Mouse (Mus musculus) midbrain, embryonic 10.5 days (tissue): ENCODE data around the gene Srarp. TPM values are rescaled to one million over a fixed set of nuclear protein-coding genes. Genes with fewer than 3 reads are reported as not detected.

Source experiments
- DNase-seq: peaks from one replicate; pipeline ENCODE4 v3.0.0-alpha.2; 2017; ENCODE audit warnings: low spot score
- H3K27ac ChIP-seq: fragments of 300-500 bp; sonication (generic); replicated peaks from 2 replicates; pipeline ENCODE4 v1.5.1; 2016; ENCODE audit warnings: mild to moderate bottlenecking
- H3K27me3 ChIP-seq: fragments of 300-500 bp; sonication (generic); 2 replicates; pipeline ENCODE4 v1.6.1; 2016; ENCODE audit warnings: low read depth, mild to moderate bottlenecking; ENCODE audit not compliant: poor library complexity, severe bottlenecking
- H3K36me3 ChIP-seq: fragments of 300-500 bp; sonication (generic); 2 replicates; pipeline ENCODE4 v1.6.1; 2016; ENCODE audit warnings: mild to moderate bottlenecking, moderate library complexity
- H3K4me1 ChIP-seq: fragments of 300-500 bp; sonication (generic); 2 replicates; pipeline ENCODE4 v1.6.1; 2016
- H3K4me3 ChIP-seq: fragments of 300-500 bp; sonication (generic); 2 replicates; pipeline ENCODE4 v1.5.1; 2016; ENCODE audit warnings: mild to moderate bottlenecking, moderate library complexity
- H3K9me3 ChIP-seq: fragments of 300-500 bp; sonication (generic); replicated peaks from 2 replicates; pipeline ENCODE4 v1.6.1; 2016; ENCODE audit warnings: mild to moderate bottlenecking
- WGBS: fragments of 180-500 bp; shearing (Covaris S2); methylation state at CpG from one replicate; pipeline ENCODE4 v1.1.7; 2016; 5-methylcytosine and 5-hydroxymethylcytosine counted together
- polyA plus RNA-seq: library from polyadenylated mRNA; unstranded; fragments of >200 nt; fragmentation: Nextera tagmentation; extraction: Ambion mirVana; gene quantifications from 2 replicates; pipeline ENCODE4 v1.2.1, GENCODE M21; 2016

The Srarp gene
- polyA plus RNA-seq, 1 experiment from 2014 or later = not detected

DNA sequence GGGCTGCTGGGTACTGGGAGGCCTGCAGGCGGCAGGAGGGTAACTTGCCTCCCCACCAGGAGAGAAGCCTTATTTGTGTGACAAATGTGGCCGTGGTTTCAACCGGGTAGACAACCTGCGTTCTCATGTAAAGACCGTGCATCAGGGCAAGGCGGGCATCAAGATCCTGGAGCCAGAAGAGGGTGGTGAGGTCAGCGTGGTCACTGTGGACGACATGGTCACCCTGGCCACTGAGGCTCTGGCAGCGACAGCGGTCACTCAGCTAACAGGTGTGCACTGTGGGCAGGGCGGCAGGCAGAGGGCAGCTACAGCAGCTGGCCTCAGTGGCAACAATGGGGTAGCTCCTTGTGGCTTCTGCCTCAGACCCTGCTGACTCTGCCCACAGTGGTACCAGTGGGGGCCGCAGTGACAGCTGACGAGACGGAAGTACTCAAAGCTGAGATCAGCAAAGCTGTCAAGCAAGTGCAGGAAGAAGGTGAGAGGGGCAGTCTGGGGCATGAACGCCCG, 30.4 kb upstream of the Srarp start:
- Histone ChIP-seq H3K9me3 (no peaks in the 10 kb centered on the region), H3K36me3 (peaks cover 98% of the 10 kb centered on the region), H3K4me1 (peaks cover 15% of the 10 kb centered on the region), H3K27ac (no peak overlapping the region), H3K27me3 (no peaks in the 10 kb centered on the region), H3K4me3 (no peak overlapping the region)
- 93% methylated on average over 16 of the region's 16 CpGs for whole genome bisulfite sequencing
- no peak for DNase-seq

DNA sequence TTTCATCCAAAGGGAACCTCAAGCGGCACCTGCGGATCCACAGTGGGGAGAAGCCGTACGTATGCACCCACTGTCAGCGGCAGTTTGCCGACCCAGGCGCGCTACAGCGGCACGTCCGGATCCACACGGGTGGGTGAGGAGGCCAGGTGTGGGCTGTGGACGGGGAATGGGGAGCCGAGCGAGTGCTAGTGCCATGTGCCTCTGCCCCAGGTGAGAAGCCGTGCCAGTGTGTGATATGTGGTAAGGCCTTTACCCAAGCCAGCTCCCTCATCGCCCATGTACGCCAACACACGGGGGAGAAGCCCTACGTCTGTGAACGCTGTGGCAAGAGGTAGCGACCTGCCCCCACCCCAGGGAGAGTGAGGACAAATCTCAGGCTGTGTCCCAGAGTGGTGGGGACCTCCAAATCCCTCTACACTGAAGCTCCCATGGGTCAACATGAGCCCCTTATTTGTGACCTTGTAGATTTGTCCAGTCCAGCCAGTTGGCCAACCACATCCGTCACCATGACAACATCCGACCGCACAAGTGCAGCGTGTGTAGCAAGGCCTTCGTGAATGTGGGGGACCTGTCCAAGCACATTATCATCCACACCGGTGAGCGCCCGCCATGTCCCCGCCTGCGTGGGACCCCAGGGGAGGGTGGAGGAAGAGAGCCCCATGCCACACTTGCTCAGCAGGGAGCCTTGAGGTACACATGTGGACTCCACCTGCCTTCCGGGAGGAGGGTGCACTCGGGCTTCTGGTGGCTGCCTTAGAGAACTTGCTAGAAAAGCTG, 29.8 kb upstream of the Srarp start:
- Histone ChIP-seq H3K4me3 (no peak overlapping the region), H3K4me1 (peaks cover 21% of the 10 kb centered on the region), H3K36me3 (peaks cover 96% of the 10 kb centered on the region), H3K27ac (no peak overlapping the region; the same call in 1 of the 2 replicates), H3K9me3 (no peaks in the 10 kb centered on the region), H3K27me3 (no peaks in the 10 kb centered on the region)
- peak; percentile 41 for DNase-seq
- WGBS = 93% methylated on average over 34 of the region's 34 CpGs

DNA sequence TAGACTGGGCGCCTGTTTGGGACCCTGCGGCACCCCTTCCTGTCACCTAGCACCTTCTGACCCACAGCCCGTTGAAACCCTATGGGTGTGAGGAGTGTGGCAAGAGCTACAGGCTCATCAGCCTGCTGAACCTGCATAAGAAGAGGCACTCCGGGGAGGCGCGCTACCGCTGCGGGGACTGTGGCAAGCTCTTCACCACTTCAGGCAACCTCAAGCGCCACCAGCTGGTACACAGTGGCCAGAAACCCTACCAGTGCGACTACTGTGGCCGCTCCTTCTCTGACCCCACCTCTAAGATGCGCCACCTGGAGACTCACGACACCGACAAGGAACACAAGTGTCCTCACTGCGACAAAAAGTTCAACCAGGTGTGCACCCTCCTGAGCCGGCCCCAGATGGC, 28.8 kb upstream of the Srarp start:
- no peak for DNase-seq
- H3K4me1 ChIP-seq = peaks cover 29% of the 10 kb centered on the region
- H3K4me3 ChIP-seq = no peak overlapping the region
- WGBS = 73% methylated on average over 16 of the region's 16 CpGs
- no peaks in the 10 kb centered on the region for H3K9me3 ChIP-seq
- peaks cover 96% of the 10 kb centered on the region for H3K36me3 ChIP-seq
- no peak overlapping the region for H3K27ac ChIP-seq
- no peaks in the 10 kb centered on the region for H3K27me3 ChIP-seq

DNA sequence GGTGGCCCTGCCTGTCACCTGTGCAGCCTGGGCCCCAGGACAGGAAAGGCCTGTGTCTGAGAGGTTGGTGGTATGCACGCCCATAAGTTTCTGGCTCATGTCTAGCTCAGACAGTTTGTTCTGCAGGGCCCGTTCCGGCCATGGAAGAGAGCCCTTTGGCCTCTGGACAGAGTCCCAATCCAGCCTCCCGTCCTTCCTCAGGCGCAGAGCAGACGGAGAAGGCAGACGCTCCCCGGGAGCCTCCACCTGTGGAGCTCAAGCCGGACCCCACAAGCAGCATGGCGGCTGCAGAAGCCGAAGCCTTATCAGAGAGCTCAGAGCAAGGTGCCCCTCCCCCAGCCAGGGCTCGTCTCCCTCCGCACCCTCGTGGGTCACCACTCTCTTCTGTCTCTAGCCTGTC, 27.6 kb upstream of the Srarp start:
- Histone ChIP-seq H3K4me1 (peaks cover 38% of the 10 kb centered on the region), H3K27me3 (no peaks in the 10 kb centered on the region), H3K9me3 (no peaks in the 10 kb centered on the region), H3K4me3 (no peak overlapping the region), H3K36me3 (peaks cover 87% of the 10 kb centered on the region), H3K27ac (no peak overlapping the region)
- 87% methylated on average over 14 of the region's 14 CpGs for WGBS
- no peak for DNase-seq

DNA sequence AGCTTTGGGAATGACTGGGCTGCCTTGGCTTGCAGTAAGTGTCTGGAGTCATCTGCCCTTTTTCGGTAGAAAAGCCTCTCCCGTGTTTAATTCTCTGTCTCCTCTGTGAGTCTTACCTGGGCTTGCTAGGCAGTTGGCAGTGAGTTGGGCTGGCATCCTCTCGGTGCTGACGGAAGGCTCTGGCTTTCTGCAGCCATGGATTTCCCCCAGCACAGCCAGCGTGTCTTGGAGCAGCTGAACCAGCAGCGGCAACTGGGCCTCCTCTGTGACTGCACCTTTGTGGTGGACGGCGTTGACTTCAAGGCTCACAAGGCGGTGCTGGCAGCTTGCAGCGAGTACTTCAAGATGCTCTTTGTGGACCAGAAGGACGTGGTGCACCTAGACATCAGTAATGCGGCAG, 25.7 kb upstream of the Srarp start:
- H3K9me3 ChIP-seq = no peaks in the 10 kb centered on the region
- H3K36me3 ChIP-seq = peaks cover 81% of the 10 kb centered on the region
- no peak overlapping the region for H3K4me3 ChIP-seq
- peaks cover 47% of the 10 kb centered on the region for H3K4me1 ChIP-seq
- peak overlapping the region; percentile 3; the same call in 1 of the 2 replicates for H3K27ac ChIP-seq
- H3K27me3 ChIP-seq = no peaks in the 10 kb centered on the region
- 91% methylated on average over 12 of the region's 12 CpGs for WGBS
- no peak for DNase-seq

DNA sequence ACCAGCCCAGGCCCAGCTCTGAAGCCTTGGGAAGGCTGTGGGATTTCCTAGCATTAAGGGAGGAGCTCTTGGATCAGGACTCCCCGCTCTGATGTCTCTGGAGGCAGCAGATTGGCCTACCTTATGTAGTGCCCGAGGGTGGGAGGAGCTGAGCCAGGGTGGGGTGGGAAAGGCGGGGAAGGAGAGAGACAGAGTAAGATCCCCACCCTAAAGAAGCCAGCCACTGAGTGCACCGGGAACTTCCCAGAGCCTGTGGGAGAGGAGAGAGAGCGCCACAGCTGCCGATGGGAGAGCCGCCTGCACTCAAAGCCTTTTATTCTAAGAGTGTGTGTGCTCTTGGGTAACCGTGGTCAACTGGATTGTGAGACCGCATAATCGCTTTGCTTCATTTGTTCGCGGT, 25.2 kb upstream of the Srarp start:
- DNase-seq = no peak
- 0 out of 2 replicates have a peak overlapping the region, but pooled peaks have one; percentile 30 for H3K27ac ChIP-seq

DNA sequence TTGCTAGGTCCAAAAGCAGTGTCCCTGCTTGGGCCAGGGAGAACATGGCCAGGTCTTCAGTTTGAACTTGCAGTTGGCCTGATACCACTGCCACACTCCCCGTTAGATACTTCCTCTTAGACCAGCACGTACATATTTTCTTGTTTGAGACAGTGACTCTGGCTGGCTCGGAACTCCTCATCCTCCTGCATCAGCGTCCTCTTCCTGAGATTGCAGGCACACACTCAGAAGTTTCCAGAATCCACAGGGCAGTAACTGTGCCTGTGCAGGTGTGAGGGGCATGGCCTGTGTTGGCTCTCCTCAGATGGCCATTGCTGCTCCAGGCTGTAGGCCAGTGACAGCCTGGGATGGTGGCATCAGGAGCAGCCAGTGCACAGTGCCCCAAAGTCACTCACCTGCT, 24.6 kb upstream of the Srarp start:
- H3K27me3 ChIP-seq = no peaks in the 10 kb centered on the region
- DNase-seq = no peak
- no peak overlapping the region for H3K27ac ChIP-seq
- H3K36me3 ChIP-seq = peaks cover 81% of the 10 kb centered on the region
- H3K9me3 ChIP-seq = no peaks in the 10 kb centered on the region
- WGBS = 90% methylated on average over 4 of the region's 4 CpGs
- H3K4me1 ChIP-seq = peaks cover 40% of the 10 kb centered on the region
- no peak overlapping the region for H3K4me3 ChIP-seq

More for the DNA sequence above, 25.2 kb upstream of the Srarp start:
- H3K27me3 ChIP-seq = no peaks in the 10 kb centered on the region
- H3K4me3 ChIP-seq = no peak overlapping the region
- peaks cover 46% of the 10 kb centered on the region for H3K4me1 ChIP-seq
- H3K9me3 ChIP-seq = no peaks in the 10 kb centered on the region
- 64% methylated on average over 12 of the region's 12 CpGs for WGBS
- peaks cover 81% of the 10 kb centered on the region for H3K36me3 ChIP-seq

DNA sequence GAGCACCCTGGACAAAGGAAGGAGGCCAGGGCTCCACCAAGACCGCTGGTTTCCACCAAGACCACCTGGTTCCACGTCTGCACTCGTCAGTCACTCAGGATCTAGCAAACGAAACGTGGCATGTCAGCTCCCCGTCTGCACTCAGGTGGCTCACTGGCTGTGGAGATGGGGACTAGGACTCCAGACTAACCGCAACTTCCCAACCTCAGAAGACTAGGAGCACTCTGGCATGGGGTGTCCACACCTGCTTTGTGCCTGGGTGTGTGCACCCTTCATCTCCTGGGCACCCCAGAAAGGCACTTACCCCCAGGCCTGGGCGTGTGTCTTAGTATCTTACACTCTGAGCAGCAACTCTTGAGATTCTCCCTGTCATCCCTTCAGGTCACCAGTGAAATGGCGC, 23.9 kb upstream of the Srarp start:
- DNase-seq = no peak
- Histone ChIP-seq H3K4me3 (no peak overlapping the region), H3K4me1 (peaks cover 42% of the 10 kb centered on the region), H3K36me3 (peaks cover 81% of the 10 kb centered on the region), H3K27ac (no peak overlapping the region), H3K27me3 (no peaks in the 10 kb centered on the region), H3K9me3 (no peaks in the 10 kb centered on the region)
- 91% methylated on average over 9 of the region's 9 CpGs for WGBS

DNA sequence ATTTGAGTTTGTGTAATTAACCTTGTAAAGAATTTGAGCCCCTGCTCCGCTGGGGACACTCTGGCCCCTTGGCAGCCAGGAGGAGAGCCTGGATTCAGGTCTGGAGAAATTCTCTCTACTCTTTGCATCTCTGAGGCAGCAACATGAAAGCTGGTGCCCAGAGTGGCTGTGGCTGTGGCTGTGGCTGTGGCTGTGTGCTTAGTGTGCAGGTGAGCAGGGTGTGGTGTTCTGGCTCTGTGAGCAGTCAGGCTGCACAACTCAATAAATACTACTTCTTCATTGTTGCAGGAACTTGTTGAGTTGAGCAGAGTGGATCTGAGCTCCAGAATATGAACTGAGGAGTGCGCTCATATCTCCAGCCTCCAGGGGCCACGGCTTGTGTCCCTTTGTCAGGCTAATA, 23.0 kb upstream of the Srarp start:
- Histone ChIP-seq H3K27ac (0 out of 2 replicates have a peak overlapping the region, but pooled peaks have one; percentile 4), H3K36me3 (peaks cover 80% of the 10 kb centered on the region), H3K9me3 (no peaks in the 10 kb centered on the region), H3K4me3 (no peak overlapping the region), H3K4me1 (peaks cover 42% of the 10 kb centered on the region), H3K27me3 (no peaks in the 10 kb centered on the region)
- WGBS = 80% methylated on average over 3 of the region's 3 CpGs
- no peak for DNase-seq

DNA sequence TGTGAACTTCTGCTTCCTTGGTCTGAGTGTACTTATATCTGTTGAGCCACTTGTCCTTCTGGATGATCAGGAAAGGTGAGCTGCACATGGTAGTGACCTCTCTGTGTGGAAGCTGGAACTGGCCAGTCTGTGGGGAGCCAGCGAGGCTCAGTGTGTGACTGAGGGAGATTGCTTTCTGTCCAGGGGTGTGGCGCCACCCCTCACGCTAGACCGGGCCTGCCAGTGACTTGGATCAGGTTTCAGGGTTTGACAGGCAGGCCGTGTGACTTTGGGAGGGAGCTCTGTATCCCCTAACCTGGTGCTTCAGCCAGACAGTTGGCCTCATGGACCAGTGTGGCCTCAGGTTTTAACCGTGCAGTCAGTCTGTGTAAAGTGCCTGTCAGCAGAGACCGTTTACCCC, 22.3 kb upstream of the Srarp start:
- WGBS = 19% methylated on average over 7 of the region's 7 CpGs
- no peak overlapping the region for H3K4me3 ChIP-seq
- DNase-seq = no peak
- H3K9me3 ChIP-seq = no peaks in the 10 kb centered on the region
- peaks cover 42% of the 10 kb centered on the region for H3K4me1 ChIP-seq
- peaks cover 80% of the 10 kb centered on the region for H3K36me3 ChIP-seq
- H3K27ac ChIP-seq = peak overlapping the region; percentile 65; the same call in 1 of the 2 replicates
- H3K27me3 ChIP-seq = no peaks in the 10 kb centered on the region

DNA sequence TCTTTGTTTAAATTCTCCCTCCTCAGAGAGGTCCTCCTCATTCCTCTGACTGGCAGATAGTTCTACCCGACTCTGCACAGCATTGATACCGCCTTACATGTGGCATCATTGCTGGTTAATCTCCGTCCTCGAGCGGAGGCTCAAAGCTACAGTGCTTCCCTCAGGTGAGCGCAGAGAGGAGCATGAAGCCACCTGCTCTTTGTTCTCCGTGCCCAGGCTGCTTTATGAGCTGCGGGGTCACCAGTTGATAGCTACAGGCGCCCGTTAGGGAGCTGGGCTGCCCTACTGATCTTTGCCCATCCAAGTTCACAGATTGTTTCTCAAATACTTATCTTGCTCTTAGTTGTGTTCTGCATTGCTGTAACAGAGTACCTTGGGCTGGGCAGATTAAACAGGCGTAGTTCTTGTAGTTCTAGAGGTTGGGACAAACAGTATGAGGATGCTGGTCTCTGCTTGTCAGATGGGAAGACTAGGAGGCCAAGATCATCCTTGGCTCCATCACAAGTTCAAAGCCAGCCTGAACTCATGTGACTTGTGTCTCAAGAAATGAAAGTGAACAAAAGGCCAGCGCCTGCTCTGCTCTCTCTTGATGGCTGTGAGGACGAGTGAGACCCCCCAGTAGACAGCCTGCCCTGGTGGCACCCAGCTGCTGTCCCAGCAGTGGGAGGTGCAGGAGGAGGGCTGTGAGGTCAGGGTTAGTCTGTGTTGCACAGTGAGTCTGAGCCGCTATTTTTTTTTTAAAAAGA, 20.5 kb upstream of the Srarp start:
- no peak overlapping the region for H3K4me3 ChIP-seq
- no peak overlapping the region for H3K27ac ChIP-seq
- no peaks in the 10 kb centered on the region for H3K27me3 ChIP-seq
- H3K36me3 ChIP-seq = peaks cover 80% of the 10 kb centered on the region
- DNase-seq = no peak
- no peaks in the 10 kb centered on the region for H3K9me3 ChIP-seq
- H3K4me1 ChIP-seq = peaks cover 37% of the 10 kb centered on the region
- WGBS = 93% methylated on average over 14 of the region's 14 CpGs

DNA sequence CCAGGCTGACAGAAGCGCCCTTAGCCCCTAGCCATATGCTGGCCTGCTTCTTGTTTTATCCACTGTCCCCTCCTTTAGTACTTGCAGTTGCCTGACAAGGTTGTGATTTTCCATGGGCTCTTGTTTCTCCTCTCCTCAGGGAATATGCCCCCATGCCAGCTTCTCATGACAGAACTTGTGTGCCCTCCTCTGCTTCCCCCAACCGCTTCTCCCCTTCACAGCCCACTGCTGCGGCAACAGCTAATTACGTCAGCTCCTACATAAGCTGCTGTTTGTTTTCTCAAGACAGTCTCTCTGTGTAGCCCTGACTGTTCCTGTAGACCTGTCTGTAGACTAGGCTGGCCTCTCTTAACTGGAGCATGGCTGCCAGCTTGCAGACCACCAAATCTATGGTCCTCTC, 19.6 kb upstream of the Srarp start:
- Histone ChIP-seq H3K27me3 (no peaks in the 10 kb centered on the region), H3K4me3 (no peak overlapping the region), H3K36me3 (peaks cover 82% of the 10 kb centered on the region), H3K27ac (no peak overlapping the region), H3K9me3 (no peaks in the 10 kb centered on the region), H3K4me1 (peaks cover 28% of the 10 kb centered on the region)
- DNase-seq = no peak
- WGBS = 72% methylated on average over 4 of the region's 4 CpGs
